Mouse (Mus musculus) liver, embryonic 15.5 days (tissue): ENCODE results near the gene Dyrk1a. TPM values are rescaled to one million over a fixed set of nuclear protein-coding genes. Genes with fewer than 3 reads are reported as not detected.

Experiments used
- ATAC-seq: fragments of 200-750 bp; cut with Nextera tagmentation; 2 replicates; pipeline ENCODE4 v1.8.0; 2017; ENCODE audit warnings: moderate number of reproducible peaks, mild to moderate bottlenecking, moderate library complexity; ENCODE audit not compliant: insufficient read depth
- H3K27ac ChIP-seq: fragments of 300-500 bp; sonication (generic); replicated peaks from 2 replicates; pipeline ENCODE4 v1.5.1; 2015; ENCODE audit warnings: mild to moderate bottlenecking, inconsistent platforms
- H3K27me3 ChIP-seq: fragments of 300-500 bp; sonication (generic); 2 replicates; pipeline ENCODE4 v1.6.1; 2015; ENCODE audit warnings: mild to moderate bottlenecking, inconsistent platforms
- H3K36me3 ChIP-seq: fragments of 300-500 bp; sonication (generic); replicated peaks from 2 replicates; pipeline ENCODE4 v1.6.1; 2015; ENCODE audit warnings: moderate library complexity, mild to moderate bottlenecking, inconsistent platforms
- H3K4me1 ChIP-seq: fragments of 300-500 bp; sonication (generic); replicated peaks from 2 replicates; pipeline ENCODE4 v1.6.1; 2015; ENCODE audit warnings: inconsistent platforms
- H3K4me2 ChIP-seq: fragments of 300-500 bp; sonication (generic); 2 replicates; pipeline ENCODE4 v1.6.1; 2015; ENCODE audit warnings: moderate library complexity, mild to moderate bottlenecking, inconsistent platforms
- H3K4me3 ChIP-seq: fragments of 300-500 bp; sonication (generic); replicated peaks from 2 replicates; pipeline ENCODE4 v1.5.1; 2015; ENCODE audit warnings: mild to moderate bottlenecking, inconsistent platforms
- H3K9ac ChIP-seq: fragments of 300-500 bp; sonication (generic); 2 replicates; pipeline ENCODE4 v1.6.1; 2015; ENCODE audit warnings: moderate library complexity, mild to moderate bottlenecking, inconsistent platforms
- H3K9me3 ChIP-seq: fragments of 300-500 bp; sonication (generic); replicated peaks from 2 replicates; pipeline ENCODE4 v1.6.1; 2016; ENCODE audit warnings: inconsistent platforms
- WGBS: fragments of 180-500 bp; shearing (Covaris S2); methylation state at CpG from one replicate; pipeline ENCODE4 v1.1.7; 2015; ENCODE audit warnings: mixed read lengths; ENCODE audit not compliant: insufficient replicate concordance; 5-methylcytosine and 5-hydroxymethylcytosine counted together
- polyA plus RNA-seq: library from polyadenylated mRNA; unstranded; fragments of >200 nt; fragmentation: Nextera tagmentation; extraction: Ambion mirVana; gene quantifications from 2 replicates; pipeline ENCODE4 v1.2.1, GENCODE M21; 2015

Gene Dyrk1a
- polyA plus RNA-seq, 1 experiment from 2014 or later = 4.4 TPM

DNA sequence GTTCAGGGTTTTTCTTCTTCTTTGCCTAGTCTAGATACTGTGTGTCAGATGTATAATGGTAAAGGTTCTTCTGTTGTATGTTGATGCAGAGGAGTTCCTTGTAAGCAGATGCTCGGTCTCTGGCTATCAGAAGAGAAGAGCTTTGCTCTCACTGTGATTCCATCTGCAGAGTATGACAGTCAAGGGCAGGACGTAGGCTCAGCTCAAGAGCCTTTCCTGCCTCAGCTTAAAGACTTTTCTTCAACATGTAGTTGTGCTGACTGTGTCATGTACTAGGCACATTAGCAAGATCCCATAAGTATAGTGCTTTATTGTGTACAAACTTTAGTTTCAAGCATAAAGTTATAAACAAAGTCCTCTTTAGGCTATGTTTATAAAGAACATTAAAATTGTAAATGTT is 26.8 kb downstream of the Dyrk1a start:
- no peak overlapping the region for H3K4me2 ChIP-seq
- peaks cover 68% of the 10 kb centered on the region for H3K4me1 ChIP-seq
- 54% methylated on average over 2 of the region's 2 CpGs for WGBS

DNA sequence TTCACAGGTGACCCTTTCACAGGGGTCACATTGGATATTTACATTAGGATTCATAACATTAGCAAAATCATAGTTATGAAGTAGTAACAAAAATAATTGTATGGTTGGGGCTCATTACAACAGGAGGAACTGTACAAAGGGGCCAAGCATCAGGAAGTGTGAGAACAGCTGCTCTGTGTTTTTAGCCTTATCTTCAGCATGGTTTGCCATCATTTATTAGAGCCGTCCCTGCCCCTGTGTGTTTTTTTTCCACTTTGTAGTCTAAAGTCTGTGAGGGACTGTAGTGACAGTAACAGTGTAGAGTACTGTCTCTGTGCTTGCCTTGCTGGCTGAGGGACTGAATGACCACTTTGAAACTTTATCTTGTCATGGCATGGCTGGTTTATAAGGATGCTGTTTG is 27.8 kb downstream of the Dyrk1a start:
- Histone ChIP-seq H3K9me3 (no peaks in the 10 kb centered on the region), H3K27me3 (no peaks in the 10 kb centered on the region), H3K36me3 (peaks cover 3% of the 10 kb centered on the region; the same call in 1 of the 2 replicates), H3K27ac (no peak overlapping the region), H3K4me2 (no peak overlapping the region), H3K9ac (no peak overlapping the region), H3K4me1 (peaks cover 74% of the 10 kb centered on the region), H3K4me3 (no peak overlapping the region)
- WGBS = 2% methylated on average over 1 of the region's 1 CpGs
- ATAC-seq = no peak

More for the DNA sequence above, 26.8 kb downstream of the Dyrk1a start:
- no peak overlapping the region for H3K4me3 ChIP-seq
- peaks cover 3% of the 10 kb centered on the region; the same call in 1 of the 2 replicates for H3K36me3 ChIP-seq
- no peaks in the 10 kb centered on the region for H3K9me3 ChIP-seq
- no peaks in the 10 kb centered on the region for H3K27me3 ChIP-seq
- H3K9ac ChIP-seq = no peak overlapping the region
- no peak for ATAC-seq
- no peak overlapping the region for H3K27ac ChIP-seq

DNA sequence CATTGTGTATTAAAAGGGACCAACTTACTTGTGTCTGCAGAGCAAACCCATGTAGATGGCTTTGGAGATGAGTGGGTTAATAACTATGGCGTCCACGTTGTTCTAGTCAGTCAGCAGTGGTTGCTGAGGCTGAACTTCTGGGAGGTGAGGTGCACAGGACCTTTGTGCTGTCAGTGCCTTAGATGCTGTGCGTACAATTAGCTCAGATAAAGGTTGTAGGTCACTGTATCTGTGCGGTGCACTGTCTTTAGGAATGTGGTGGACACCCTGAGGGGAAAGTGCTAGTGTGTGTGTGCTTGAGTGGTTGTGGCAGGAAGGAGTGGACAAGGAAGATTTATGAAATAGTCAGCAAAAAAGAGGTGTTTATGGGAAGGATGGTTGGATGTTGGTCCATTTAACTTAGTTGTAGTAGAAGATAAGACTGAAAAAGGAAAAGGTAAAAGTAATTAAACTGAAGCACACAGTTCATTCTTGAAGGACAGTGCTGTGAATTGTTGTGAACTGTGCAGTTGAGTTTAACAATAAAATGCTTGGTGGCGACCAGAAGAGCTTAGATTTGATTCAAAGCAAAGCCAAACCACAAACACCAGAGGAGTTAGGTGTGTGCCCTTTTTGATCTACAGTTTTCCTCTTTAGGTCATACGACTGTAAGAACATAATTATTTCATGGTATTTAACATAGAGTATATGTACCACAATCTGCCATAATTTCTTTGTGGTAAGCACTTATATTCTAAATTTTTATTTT is 30.3 kb downstream of the Dyrk1a start:
- H3K4me3 ChIP-seq = no peak overlapping the region
- no peaks in the 10 kb centered on the region for H3K36me3 ChIP-seq
- no peak overlapping the region for H3K9ac ChIP-seq
- H3K4me2 ChIP-seq = no peak overlapping the region
- WGBS = 23% methylated on average over 6 of the region's 6 CpGs
- no peak overlapping the region for H3K27ac ChIP-seq
- H3K9me3 ChIP-seq = no peaks in the 10 kb centered on the region
- H3K27me3 ChIP-seq = no peaks in the 10 kb centered on the region
- H3K4me1 ChIP-seq = peaks cover 85% of the 10 kb centered on the region
- no peak for ATAC-seq

DNA sequence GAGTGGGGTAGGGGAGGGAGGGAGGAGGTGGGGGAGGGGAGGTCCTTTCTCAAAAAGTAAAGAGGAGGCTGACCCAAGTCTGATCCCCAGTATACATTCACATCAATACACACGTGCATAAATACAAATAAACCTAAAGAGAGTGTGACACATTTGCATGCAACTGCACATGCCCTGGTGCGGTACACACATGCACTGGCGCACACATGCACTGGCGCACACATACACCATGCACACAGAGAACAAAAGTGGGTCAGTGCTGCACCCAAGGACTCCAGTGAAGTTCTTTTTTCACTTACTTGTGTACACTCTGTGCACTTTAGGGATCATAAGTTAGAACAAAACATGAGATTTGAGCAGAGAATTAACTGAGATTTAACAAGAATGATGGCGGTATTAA is 31.3 kb downstream of the Dyrk1a start:
- no peak overlapping the region for H3K4me3 ChIP-seq
- no peak overlapping the region for H3K4me2 ChIP-seq
- H3K4me1 ChIP-seq = peaks cover 81% of the 10 kb centered on the region
- no peak for ATAC-seq
- no peaks in the 10 kb centered on the region for H3K36me3 ChIP-seq
- no peak overlapping the region for H3K9ac ChIP-seq
- H3K9me3 ChIP-seq = no peaks in the 10 kb centered on the region
- H3K27me3 ChIP-seq = no peaks in the 10 kb centered on the region
- WGBS = 65% methylated on average over 5 of the region's 5 CpGs
- peak overlapping the region; percentile 20; the same call in 1 of the 2 replicates for H3K27ac ChIP-seq

DNA sequence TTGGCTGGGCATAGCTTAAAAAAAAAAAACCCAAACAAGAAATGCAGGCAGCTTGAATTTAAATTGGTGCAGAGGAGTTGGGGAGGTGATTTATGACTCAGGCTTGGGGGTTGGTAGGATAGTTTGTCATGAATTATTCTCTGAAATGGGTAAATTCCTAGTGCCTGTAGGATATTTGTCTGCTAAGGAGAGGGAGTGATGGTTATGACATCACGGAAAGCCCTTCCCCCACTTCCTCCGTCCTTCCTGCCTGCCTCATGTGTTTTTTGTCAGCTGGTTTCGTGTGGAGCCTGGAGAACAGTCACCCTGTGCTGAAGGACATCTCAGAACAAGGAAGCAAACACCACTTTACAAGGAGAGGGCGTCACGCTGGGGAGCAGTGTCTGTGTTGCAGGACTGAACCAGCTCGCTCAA is 31.7 kb downstream of the Dyrk1a start:
- 28% methylated on average over 6 of the region's 6 CpGs for WGBS
- Histone ChIP-seq H3K9me3 (no peaks in the 10 kb centered on the region), H3K36me3 (no peaks in the 10 kb centered on the region), H3K27me3 (no peaks in the 10 kb centered on the region), H3K4me1 (peaks cover 82% of the 10 kb centered on the region), H3K27ac (peak overlapping the region; percentile 20; the same call in 1 of the 2 replicates), H3K4me3 (no peak overlapping the region), H3K9ac (no peak overlapping the region), H3K4me2 (no peak overlapping the region)
- peak; percentile 44; the same call in 1 of the 2 replicates for ATAC-seq

DNA sequence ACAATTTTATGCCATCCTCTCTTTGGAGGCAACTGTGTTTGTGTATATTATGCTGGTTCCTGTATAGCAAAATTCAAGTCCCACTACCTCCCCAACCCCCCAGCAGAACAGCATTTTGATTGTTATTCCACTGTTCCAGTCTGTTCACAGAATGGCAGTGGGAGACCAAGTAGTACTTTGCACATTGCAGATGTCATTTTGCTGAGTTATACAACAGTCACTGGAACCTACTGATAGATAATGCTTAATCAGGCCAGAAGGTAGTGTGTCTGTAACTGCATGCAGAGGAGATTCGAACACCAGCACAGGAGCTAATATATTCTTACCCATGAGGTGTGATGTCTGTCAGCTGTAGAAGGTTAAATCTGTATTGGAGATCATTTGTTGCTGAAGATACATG is 32.4 kb downstream of the Dyrk1a start:
- no peak for ATAC-seq

DNA sequence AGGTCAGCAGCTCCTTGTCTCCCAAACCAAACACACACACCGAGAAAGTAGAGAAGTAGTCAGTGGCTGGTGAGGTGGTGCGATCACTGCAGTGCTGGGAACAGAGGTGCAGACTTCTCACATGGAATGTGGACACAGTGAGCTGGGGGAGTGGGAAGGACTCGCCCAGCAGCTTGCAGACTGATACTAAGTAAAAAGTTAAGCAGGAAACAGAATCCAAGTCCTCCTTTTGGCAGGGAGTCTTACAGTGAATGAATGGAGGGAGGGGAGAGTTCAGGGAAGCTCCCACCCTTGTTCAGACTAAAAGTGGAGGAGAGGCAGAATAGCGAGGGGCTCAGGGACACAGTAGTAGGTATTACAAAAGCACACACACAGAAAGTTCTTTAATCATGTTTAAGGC is 32.9 kb downstream of the Dyrk1a start:
- peaks cover 74% of the 10 kb centered on the region for H3K4me1 ChIP-seq
- no peaks in the 10 kb centered on the region for H3K36me3 ChIP-seq
- no peak overlapping the region for H3K4me2 ChIP-seq
- H3K4me3 ChIP-seq = no peak overlapping the region
- H3K27ac ChIP-seq = no peak overlapping the region; the same call in 1 of the 2 replicates
- H3K9ac ChIP-seq = no peak overlapping the region
- no peaks in the 10 kb centered on the region for H3K27me3 ChIP-seq
- H3K9me3 ChIP-seq = no peaks in the 10 kb centered on the region
- 61% methylated on average over 4 of the region's 4 CpGs for WGBS
- no peak for ATAC-seq

More for the DNA sequence above, 32.4 kb downstream of the Dyrk1a start:
- 26% methylated on average over 1 of the region's 1 CpGs for WGBS
- H3K27me3 ChIP-seq = no peaks in the 10 kb centered on the region
- no peaks in the 10 kb centered on the region for H3K9me3 ChIP-seq
- no peaks in the 10 kb centered on the region for H3K36me3 ChIP-seq
- H3K4me1 ChIP-seq = peaks cover 75% of the 10 kb centered on the region
- no peak overlapping the region for H3K4me2 ChIP-seq
- H3K4me3 ChIP-seq = no peak overlapping the region
- H3K9ac ChIP-seq = no peak overlapping the region
- H3K27ac ChIP-seq = no peak overlapping the region

DNA sequence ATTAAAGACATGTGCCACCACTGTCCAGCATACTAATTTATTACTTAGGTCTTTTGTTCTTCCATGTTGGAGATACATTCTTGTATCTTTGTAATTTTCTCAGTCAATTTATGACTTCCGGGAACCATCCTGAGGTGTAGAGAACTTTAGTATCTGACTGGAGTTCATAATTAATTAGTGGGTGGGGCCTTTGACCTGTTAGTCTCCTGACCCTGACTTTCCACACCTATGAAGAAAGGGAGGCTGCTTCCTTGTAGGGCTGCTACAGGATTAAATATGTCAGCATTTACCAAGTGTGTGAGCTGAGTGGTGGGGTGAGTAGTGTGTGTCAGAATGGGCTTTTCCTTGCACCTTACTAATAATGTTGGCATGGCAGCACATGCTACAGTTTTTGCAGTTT is 36.4 kb downstream of the Dyrk1a start:
- H3K9ac ChIP-seq = no peak overlapping the region
- no peak overlapping the region for H3K4me3 ChIP-seq
- no peak overlapping the region for H3K4me2 ChIP-seq
- H3K4me1 ChIP-seq = peaks cover 48% of the 10 kb centered on the region
- ATAC-seq = no peak
- no peak overlapping the region for H3K27ac ChIP-seq
- 90% methylated on average over 1 of the region's 1 CpGs for WGBS
- H3K36me3 ChIP-seq = no peaks in the 10 kb centered on the region
- H3K9me3 ChIP-seq = no peaks in the 10 kb centered on the region
- no peaks in the 10 kb centered on the region for H3K27me3 ChIP-seq

DNA sequence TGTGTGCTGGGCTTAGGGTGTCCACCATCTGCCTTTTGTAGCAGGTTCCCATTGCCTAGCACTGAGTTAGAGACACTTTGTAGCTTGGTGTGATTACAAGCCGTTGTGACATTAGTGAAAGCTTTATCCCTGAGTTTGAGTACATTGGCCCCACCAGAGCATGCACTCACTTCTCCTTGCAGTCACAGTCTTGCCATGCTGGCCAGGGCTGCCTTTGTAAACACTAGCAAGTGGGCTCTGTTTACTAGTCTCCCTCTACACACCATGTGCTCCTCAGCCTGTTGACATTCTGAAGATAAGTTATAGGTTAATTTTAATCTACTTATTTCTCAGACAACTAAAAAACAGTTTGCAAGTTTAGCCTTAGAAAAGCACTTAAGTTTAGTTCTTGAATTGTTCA is 37.7 kb downstream of the Dyrk1a start:
- Histone ChIP-seq H3K4me2 (no peak overlapping the region), H3K4me3 (no peak overlapping the region), H3K27ac (no peak overlapping the region), H3K4me1 (peaks cover 35% of the 10 kb centered on the region), H3K27me3 (no peaks in the 10 kb centered on the region), H3K9ac (no peak overlapping the region), H3K9me3 (no peaks in the 10 kb centered on the region), H3K36me3 (peaks cover 2% of the 10 kb centered on the region; the same call in 1 of the 2 replicates)
- WGBS = 53% methylated on average over 1 of the region's 1 CpGs
- no peak for ATAC-seq

DNA sequence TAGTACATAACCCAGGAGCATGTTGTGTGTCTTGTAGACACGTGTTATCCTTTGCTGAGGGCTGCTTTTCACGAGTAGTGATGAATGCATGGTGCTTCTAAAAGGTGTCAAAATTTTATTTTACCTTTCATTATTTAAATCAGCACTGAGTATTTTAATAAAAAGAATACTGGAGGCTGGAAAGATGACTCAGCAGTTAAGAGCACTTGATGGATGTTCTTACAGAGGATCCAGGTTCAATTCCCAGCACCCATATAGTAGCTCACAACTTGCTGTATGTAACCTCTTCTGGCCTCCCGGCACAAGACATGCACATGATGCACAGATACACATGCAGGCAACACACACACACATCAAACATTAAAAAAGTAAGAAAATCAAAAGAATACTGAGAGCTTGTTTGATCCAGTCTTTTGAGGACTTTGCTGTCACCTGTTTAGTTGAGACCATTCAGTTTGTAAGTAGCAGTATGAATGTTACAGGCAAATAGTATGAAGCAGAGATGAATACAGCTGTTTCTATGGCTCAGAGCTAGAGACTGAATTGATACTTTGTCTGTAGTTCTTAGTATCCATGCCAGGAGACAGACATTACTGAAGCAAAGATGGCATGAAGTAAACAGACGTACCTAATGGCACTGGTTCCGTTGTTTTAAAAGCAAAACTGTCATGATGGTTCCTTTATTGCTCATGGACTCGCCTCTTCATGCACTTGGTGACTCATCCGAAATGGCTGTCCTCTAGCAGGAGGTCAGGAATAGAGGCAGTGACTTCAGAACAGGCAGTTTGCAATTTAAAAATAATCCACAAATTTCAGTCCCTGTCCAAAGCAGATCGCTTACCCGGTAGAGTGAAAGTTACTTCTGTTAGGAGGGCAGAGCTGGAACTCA is 39.1 kb downstream of the Dyrk1a start:
- no peaks in the 10 kb centered on the region for H3K27me3 ChIP-seq
- H3K4me1 ChIP-seq = peaks cover 25% of the 10 kb centered on the region

DNA sequence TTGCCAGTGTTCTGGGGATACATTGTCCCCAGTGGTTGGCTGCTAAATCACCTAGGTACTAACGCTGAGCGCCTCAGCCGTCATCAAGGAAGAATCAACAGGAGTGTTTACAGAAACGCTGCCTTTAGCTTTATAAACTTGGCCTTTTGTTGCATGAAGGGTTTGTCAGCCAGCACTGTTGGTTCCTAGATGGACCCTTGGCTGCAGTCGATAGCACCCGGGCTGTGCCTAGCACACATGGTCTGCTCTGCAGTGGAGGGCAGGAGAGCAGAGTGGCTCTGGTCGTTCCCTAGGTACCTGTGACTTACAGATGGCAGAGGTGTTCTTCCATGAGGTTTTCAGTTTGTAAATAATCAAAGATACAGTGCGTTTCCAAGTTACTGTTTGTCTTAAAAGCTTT is 42.8 kb downstream of the Dyrk1a start:
- peaks cover 7% of the 10 kb centered on the region; the same call in 1 of the 2 replicates for H3K4me1 ChIP-seq
- H3K9ac ChIP-seq = no peak overlapping the region
- no peak overlapping the region for H3K27ac ChIP-seq
- WGBS = 81% methylated on average over 8 of the region's 8 CpGs
- no peak overlapping the region for H3K4me3 ChIP-seq
- H3K9me3 ChIP-seq = no peaks in the 10 kb centered on the region
- no peak for ATAC-seq
- peaks cover 25% of the 10 kb centered on the region for H3K36me3 ChIP-seq
- no peaks in the 10 kb centered on the region for H3K27me3 ChIP-seq
- no peak overlapping the region for H3K4me2 ChIP-seq

More for the DNA sequence above, 39.1 kb downstream of the Dyrk1a start:
- no peak overlapping the region for H3K4me3 ChIP-seq
- 77% methylated on average over 9 of the region's 9 CpGs for WGBS
- H3K9ac ChIP-seq = no peak overlapping the region
- ATAC-seq = no peak
- H3K36me3 ChIP-seq = peaks cover 13% of the 10 kb centered on the region
- H3K27ac ChIP-seq = no peak overlapping the region
- no peaks in the 10 kb centered on the region for H3K9me3 ChIP-seq
- H3K4me2 ChIP-seq = no peak overlapping the region
